Mouse (Mus musculus) C2C12 (cell line): Measurements from ENCODE around the gene Nedd9.

Experiments
- CEBPB ChIP-seq: IDR thresholded peaks from one replicate; pipeline ENCODE4 v1.6.1; 2011; ENCODE audit warnings: low read depth, mild to moderate bottlenecking, control low read depth, moderate library complexity
- MAX ChIP-seq: IDR thresholded peaks from one replicate; pipeline ENCODE4 v1.6.1; 2011; ENCODE audit warnings: mild to moderate bottlenecking, control low read depth

GRCm38 (mm10) chr13:41335767-41336166 lies 151.4 kb downstream of the Nedd9 start:
- TF ChIP-seq MAX (no peak), CEBPB (no peak)
